Mouse (Mus musculus) midbrain, embryonic 15.5 days (tissue): ENCODE measurements around the gene Acsbg2. TPM values are rescaled to one million over a fixed set of nuclear protein-coding genes. Genes with fewer than 3 reads are reported as not detected.
A peak's percentile ranks its signal among the peaks of the same experiment; 100 is the strongest.
"Not testable (repeated sequence)": the region's sequence is repeated elsewhere in the genome, so short reads cannot be mapped to it uniquely, and the experiment has no call there.

ENCODE experiments used
- ATAC-seq: fragments of 200-750 bp; cut with Nextera tagmentation; replicated peaks from 2 replicates; pipeline ENCODE4 v1.8.0; 2017; ENCODE audit warnings: moderate TSS enrichment
- H3K27ac ChIP-seq: fragments of 300-500 bp; sonication (generic); 2 replicates; pipeline ENCODE4 v1.5.1; 2015; ENCODE audit warnings: mild to moderate bottlenecking, inconsistent platforms
- H3K27me3 ChIP-seq: fragments of 300-500 bp; sonication (generic); replicated peaks from 2 replicates; pipeline ENCODE4 v1.6.1; 2015; ENCODE audit warnings: inconsistent platforms
- H3K36me3 ChIP-seq: fragments of 300-500 bp; sonication (generic); replicated peaks from 2 replicates; pipeline ENCODE4 v1.6.1; 2015; ENCODE audit warnings: inconsistent platforms
- H3K4me1 ChIP-seq: fragments of 300-500 bp; sonication (generic); 2 replicates; pipeline ENCODE4 v1.6.1; 2015; ENCODE audit warnings: inconsistent platforms
- H3K4me2 ChIP-seq: fragments of 300-500 bp; sonication (generic); 2 replicates; pipeline ENCODE4 v1.6.1; 2015; ENCODE audit warnings: inconsistent platforms, mild to moderate bottlenecking, moderate library complexity
- H3K4me3 ChIP-seq: fragments of 300-500 bp; sonication (generic); 2 replicates; pipeline ENCODE4 v1.5.1; 2015; ENCODE audit warnings: mild to moderate bottlenecking, inconsistent platforms
- H3K9ac ChIP-seq: fragments of 300-500 bp; sonication (generic); 2 replicates; pipeline ENCODE4 v1.6.1; 2015; ENCODE audit warnings: mild to moderate bottlenecking, inconsistent platforms
- H3K9me3 ChIP-seq: fragments of 300-500 bp; sonication (generic); 2 replicates; pipeline ENCODE4 v1.6.1; 2016; ENCODE audit warnings: inconsistent platforms
- WGBS: fragments of 180-500 bp; shearing (Covaris S2); methylation state at CpG from one replicate; pipeline ENCODE4 v1.1.7; 2015; ENCODE audit warnings: mixed read lengths; 5-methylcytosine and 5-hydroxymethylcytosine counted together
- polyA plus RNA-seq: library from polyadenylated mRNA; unstranded; fragments of >200 nt; fragmentation: Nextera tagmentation; extraction: Ambion mirVana; gene quantifications from 2 replicates; pipeline ENCODE4 v1.2.1, GENCODE M21; 2015

Gene Acsbg2
- not detected in 2 replicates for polyA plus RNA-seq

- Histone ChIP-seq H3K27me3 (no peaks in the 10 kb centered on the region), H3K36me3 (no peaks in the 10 kb centered on the region)
- 93% methylated on average over 2 of the region's 2 CpGs for WGBS
These were observed at the start of gene Acsbg2 for GRCm38 (mm10) chr17:56874237-56874636. Gene Acsbg2 (minus strand): TSS chr17:56874447.

GRCm38 (mm10) chr17:56919725-56920124, 45.5 kb upstream of the Acsbg2 start:
- Histone ChIP-seq H3K27ac (no peak overlapping the region), H3K4me3 (no peak overlapping the region), H3K27me3 (no peaks in the 10 kb centered on the region), H3K9ac (no peak overlapping the region), H3K4me2 (no peak overlapping the region), H3K4me1 (no peaks in the 10 kb centered on the region), H3K9me3 (no peaks in the 10 kb centered on the region), H3K36me3 (peaks cover 46% of the 10 kb centered on the region)
- ATAC-seq: 0 out of 2 replicates have a peak, but pooled peaks have one; percentile 28
- 82% methylated on average over 3 of the region's 3 CpGs for WGBS

More at GRCm38 (mm10) chr17:56874237-56874636, at the start of gene Acsbg2:
- ATAC-seq: no peak
- Histone ChIP-seq H3K27ac (no peak within 1 kb of the TSS), H3K4me2 (no peak within 1 kb of the TSS), H3K4me1 (no peaks in the 10 kb centered on the region), H3K9me3 (no peaks in the 10 kb centered on the region), H3K4me3 (no peak within 1 kb of the TSS), H3K9ac (no peak within 1 kb of the TSS)

GRCm38 (mm10) chr17:56917166-56917565, 42.9 kb upstream of the Acsbg2 start:
- no peaks in the 10 kb centered on the region for H3K9me3 ChIP-seq
- WGBS: 95% methylated on average over 2 of the region's 2 CpGs
- peaks cover 42% of the 10 kb centered on the region for H3K36me3 ChIP-seq
- H3K4me2 ChIP-seq: no peak overlapping the region
- no peaks in the 10 kb centered on the region for H3K27me3 ChIP-seq
- no peak overlapping the region for H3K27ac ChIP-seq
- no peaks in the 10 kb centered on the region for H3K4me1 ChIP-seq
- no peak overlapping the region for H3K9ac ChIP-seq
- H3K4me3 ChIP-seq: no peak overlapping the region
- no peak for ATAC-seq

- H3K4me3 ChIP-seq: no peak overlapping the region
- H3K9me3 ChIP-seq: no peaks in the 10 kb centered on the region
- H3K27me3 ChIP-seq: no peaks in the 10 kb centered on the region
- ATAC-seq: no peak
- no peak overlapping the region for H3K9ac ChIP-seq
- H3K27ac ChIP-seq: no peak overlapping the region
- H3K36me3 ChIP-seq: peaks cover 15% of the 10 kb centered on the region
- H3K4me2 ChIP-seq: no peak overlapping the region
- H3K4me1 ChIP-seq: no peaks in the 10 kb centered on the region
These were observed 39.2 kb upstream of the Acsbg2 start for GRCm38 (mm10) chr17:56913444-56913843.

- H3K36me3 ChIP-seq: peaks cover 15% of the 10 kb centered on the region
- 91% methylated on average over 3 of the region's 3 CpGs for WGBS
These were observed 38.8 kb upstream of the Acsbg2 start for GRCm38 (mm10) chr17:56913023-56913422.

GRCm38 (mm10) chr17:56909764-56910163, 35.5 kb upstream of the Acsbg2 start:
- H3K27ac ChIP-seq, H3K27me3 ChIP-seq, H3K4me1 ChIP-seq, ATAC-seq, H3K9me3 ChIP-seq, H3K36me3 ChIP-seq, H3K9ac ChIP-seq, H3K4me2 ChIP-seq, H3K4me3 ChIP-seq: not testable (repeated sequence)
- WGBS: 82% methylated on average over 2 of the region's 2 CpGs

More at GRCm38 (mm10) chr17:56913023-56913422, 38.8 kb upstream of the Acsbg2 start:
- Histone ChIP-seq H3K27ac (no peak overlapping the region), H3K4me3 (no peak overlapping the region), H3K27me3 (no peaks in the 10 kb centered on the region), H3K4me1 (no peaks in the 10 kb centered on the region), H3K9me3 (no peaks in the 10 kb centered on the region), H3K9ac (no peak overlapping the region), H3K4me2 (no peak overlapping the region)
- ATAC-seq: no peak

GRCm38 (mm10) chr17:56907887-56908286, 33.6 kb upstream of the Acsbg2 start:
- H3K4me1 ChIP-seq: no peaks in the 10 kb centered on the region
- no peak overlapping the region for H3K27ac ChIP-seq
- 0 out of 2 replicates have a peak, but pooled peaks cover 3% of the 10 kb centered on the region for H3K36me3 ChIP-seq
- H3K4me2 ChIP-seq: no peak overlapping the region
- H3K27me3 ChIP-seq: no peaks in the 10 kb centered on the region
- no peaks in the 10 kb centered on the region for H3K9me3 ChIP-seq
- H3K9ac ChIP-seq: no peak overlapping the region
- H3K4me3 ChIP-seq: no peak overlapping the region
- ATAC-seq: no peak
- WGBS: 75% methylated on average over 9 of the region's 9 CpGs

GRCm38 (mm10) chr17:56907096-56907495, 32.8 kb upstream of the Acsbg2 start:
- no peak overlapping the region for H3K4me2 ChIP-seq
- H3K9ac ChIP-seq: no peak overlapping the region
- no peaks in the 10 kb centered on the region for H3K27me3 ChIP-seq
- 94% methylated on average over 5 of the region's 5 CpGs for WGBS
- H3K9me3 ChIP-seq: no peaks in the 10 kb centered on the region
- H3K4me1 ChIP-seq: no peaks in the 10 kb centered on the region
- no peak for ATAC-seq
- H3K4me3 ChIP-seq: no peak overlapping the region
- no peak overlapping the region for H3K27ac ChIP-seq
- H3K36me3 ChIP-seq: peaks cover 4% of the 10 kb centered on the region; the same call in 1 of the 2 replicates

- no peaks in the 10 kb centered on the region for H3K4me1 ChIP-seq
These were observed 31.9 kb upstream of the Acsbg2 start for GRCm38 (mm10) chr17:56906166-56906565.

GRCm38 (mm10) chr17:56902698-56903097, 28.5 kb upstream of the Acsbg2 start:
- Histone ChIP-seq H3K27ac (no peak overlapping the region), H3K36me3 (peaks cover 36% of the 10 kb centered on the region), H3K4me2 (no peak overlapping the region), H3K4me3 (no peak overlapping the region), H3K9ac (no peak overlapping the region), H3K4me1 (no peaks in the 10 kb centered on the region), H3K9me3 (no peaks in the 10 kb centered on the region), H3K27me3 (no peaks in the 10 kb centered on the region)
- WGBS: 71% methylated on average over 5 of the region's 5 CpGs
- ATAC-seq: no peak

More at GRCm38 (mm10) chr17:56906166-56906565, 31.9 kb upstream of the Acsbg2 start:
- WGBS: 98% methylated on average over 3 of the region's 3 CpGs
- no peak overlapping the region for H3K4me3 ChIP-seq
- H3K4me2 ChIP-seq: no peak overlapping the region
- no peak for ATAC-seq
- no peak overlapping the region for H3K27ac ChIP-seq
- no peak overlapping the region for H3K9ac ChIP-seq
- H3K27me3 ChIP-seq: no peaks in the 10 kb centered on the region
- H3K36me3 ChIP-seq: peaks cover 11% of the 10 kb centered on the region; the same call in 1 of the 2 replicates
- no peaks in the 10 kb centered on the region for H3K9me3 ChIP-seq

- ATAC-seq: peak; percentile 59
- Histone ChIP-seq H3K9me3 (no peaks in the 10 kb centered on the region), H3K27me3 (no peaks in the 10 kb centered on the region), H3K9ac (no peak overlapping the region), H3K27ac (peak overlapping the region; percentile 69; the same call in 1 of the 2 replicates), H3K36me3 (peaks cover 55% of the 10 kb centered on the region), H3K4me3 (no peak overlapping the region), H3K4me1 (peaks cover 15% of the 10 kb centered on the region), H3K4me2 (no peak overlapping the region)
- WGBS: 83% methylated on average over 7 of the region's 7 CpGs
These were observed 23.5 kb upstream of the Acsbg2 start for GRCm38 (mm10) chr17:56897630-56898195.

GRCm38 (mm10) chr17:56896513-56897129, 22.4 kb upstream of the Acsbg2 start:
- Histone ChIP-seq H3K27ac (peak overlapping the region; percentile 69), H3K36me3 (peaks cover 59% of the 10 kb centered on the region), H3K4me1 (peaks cover 15% of the 10 kb centered on the region), H3K9me3 (no peaks in the 10 kb centered on the region), H3K9ac (no peak overlapping the region; the same call in 1 of the 2 replicates), H3K4me3 (no peak overlapping the region), H3K27me3 (no peaks in the 10 kb centered on the region), H3K4me2 (no peak overlapping the region)
- WGBS: 43% methylated on average over 6 of the region's 6 CpGs
- peak; percentile 53 for ATAC-seq
